Mouse (Mus musculus): Measurements from ENCODE around the gene Sh2d5.

DNA sequence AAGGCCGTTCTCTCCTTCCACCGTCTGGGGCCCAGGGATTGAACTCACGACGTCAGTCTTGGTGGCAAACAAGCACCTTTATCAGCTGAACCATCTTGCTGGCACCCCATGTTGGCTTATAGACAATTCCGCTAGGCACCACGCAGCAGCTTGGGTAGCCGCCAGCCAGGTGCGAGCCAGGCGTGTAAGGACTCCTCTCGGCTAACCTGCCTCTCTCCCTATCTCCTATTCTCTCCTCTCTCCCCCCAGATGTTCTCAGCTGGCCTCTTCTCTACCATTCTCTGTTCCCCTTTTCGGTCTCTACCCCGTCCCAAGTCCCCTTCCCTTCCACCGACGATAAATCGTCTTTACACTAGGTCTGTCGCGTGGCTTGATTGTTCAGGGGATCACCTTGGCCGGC is 53.5 kb downstream of the Sh2d5 start:
- TF ChIP-seq POLR2A (IDR thresholded peaks at IDR 0.05; ENCODE audit: low read depth, low read length) (no peak), CTCF (conservative IDR thresholded peaks at IDR 0.05; ENCODE audit: insufficient read depth, insufficient read length, low read depth, low read length) (no peak)
